Mouse (Mus musculus) midbrain, postnatal 0 days (tissue): ENCODE results near the gene Fat3. TPM values are rescaled to one million over a fixed set of nuclear protein-coding genes. Genes with fewer than 3 reads are reported as not detected.
A peak's percentile ranks its signal among the peaks of the same experiment; 100 is the strongest.

Source experiments
- ATAC-seq: fragments of 200-750 bp; cut with Nextera tagmentation; 2 replicates; pipeline ENCODE4 v1.8.0; 2017; ENCODE audit warnings: moderate number of reproducible peaks, mild to moderate bottlenecking, moderate TSS enrichment, moderate library complexity; ENCODE audit not compliant: low FRiP score
- DNase-seq: peaks from one replicate; pipeline ENCODE4 v3.0.0-alpha.2; 2015; ENCODE audit warnings: low spot score
- H3K27ac ChIP-seq: fragments of 300-500 bp; sonication (generic); 2 replicates; pipeline ENCODE4 v1.5.1; 2014; ENCODE audit warnings: low read depth, mild to moderate bottlenecking, low read length, mixed read lengths
- H3K27me3 ChIP-seq: fragments of 300-500 bp; sonication (generic); 2 replicates; pipeline ENCODE4 v1.6.1; 2014; ENCODE audit warnings: low read length, control low read depth, mixed read lengths; ENCODE audit not compliant: insufficient read depth
- H3K36me3 ChIP-seq: fragments of 300-500 bp; sonication (generic); 2 replicates; pipeline ENCODE4 v1.6.1; 2014; ENCODE audit warnings: low read length, control low read depth, mixed read lengths; ENCODE audit not compliant: insufficient read depth
- H3K4me1 ChIP-seq: fragments of 300-500 bp; sonication (generic); 2 replicates; pipeline ENCODE4 v1.6.1; 2014; ENCODE audit warnings: mild to moderate bottlenecking, control low read depth, antibody characterized with exemption, low read length, mixed read lengths; ENCODE audit not compliant: insufficient read depth
- H3K4me2 ChIP-seq: fragments of 300-500 bp; sonication (generic); 2 replicates; pipeline ENCODE4 v1.6.1; 2014; ENCODE audit warnings: low read depth, mild to moderate bottlenecking, low read length, mixed read lengths; ENCODE audit not compliant: poor library complexity, severe bottlenecking
- H3K4me3 ChIP-seq: fragments of 300-500 bp; sonication (generic); 2 replicates; pipeline ENCODE4 v1.5.1; 2014; ENCODE audit warnings: low read depth, mild to moderate bottlenecking, low read length, moderate library complexity
- H3K9ac ChIP-seq: fragments of 300-500 bp; sonication (generic); replicated peaks from 2 replicates; pipeline ENCODE4 v1.6.1; 2014; ENCODE audit warnings: mild to moderate bottlenecking, low read length, moderate library complexity, mixed read lengths; ENCODE audit not compliant: poor library complexity, severe bottlenecking
- H3K9me3 ChIP-seq: fragments of 300-500 bp; sonication (generic); 2 replicates; pipeline ENCODE4 v1.6.1; 2016; ENCODE audit warnings: low read length, control low read depth
- CTCF ChIP-seq: IDR thresholded peaks from 2 replicates; pipeline ENCODE4 v1.5.1; 2016; ENCODE audit warnings: antibody characterized with exemption, mild to moderate bottlenecking
- WGBS: fragments of 180-500 bp; shearing (Covaris S2); extraction: QIAGEN DNeasy Blood & Tissue Kit; methylation state at CpG from one replicate; pipeline ENCODE4 v1.1.7; 2014; 5-methylcytosine and 5-hydroxymethylcytosine counted together
- polyA plus RNA-seq: library from polyadenylated mRNA; unstranded; fragments of >200 nt; fragmentation: Nextera tagmentation; extraction: Ambion mirVana; gene quantifications from 2 replicates; pipeline ENCODE4 v1.2.1, GENCODE M21; 2015
- total RNA-seq: library from RNA; depleted of rRNA; stranded (reverse); fragments of >200 nt; gene quantifications from 2 replicates; pipeline ENCODE4 v1.2.3, GENCODE M21; 2014

The Fat3 gene
- total and polyA plus RNA-seq, 2 experiments from 2014 or later = 7.6 to 63.7 TPM

DNA sequence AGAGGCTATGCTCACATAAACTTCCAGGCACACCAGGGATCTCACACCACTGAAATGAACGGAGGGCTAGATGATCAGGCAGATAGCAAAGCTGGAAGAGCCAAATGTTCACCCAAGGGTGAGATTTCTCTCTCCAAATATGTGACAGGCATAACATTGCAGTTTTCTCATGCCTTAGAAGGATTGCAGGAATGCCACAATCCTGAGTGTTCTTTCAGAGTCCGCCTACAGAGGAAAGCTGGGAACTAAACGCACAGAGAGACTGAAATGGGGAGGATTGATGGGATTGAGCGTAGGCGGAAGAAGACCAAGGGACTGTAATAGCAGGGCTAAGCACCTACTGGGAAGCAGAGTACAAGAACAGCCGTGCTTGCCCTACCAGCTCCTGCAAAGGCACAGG, 298.8 kb downstream of the Fat3 start:
- Histone ChIP-seq H3K9me3 (no peaks in the 10 kb centered on the region), H3K9ac (no peak overlapping the region), H3K27ac (no peak overlapping the region), H3K4me3 (no peak overlapping the region), H3K36me3 (no peaks in the 10 kb centered on the region), H3K4me2 (no peak overlapping the region), H3K27me3 (no peaks in the 10 kb centered on the region), H3K4me1 (0 out of 2 replicates have a peak, but pooled peaks cover 2% of the 10 kb centered on the region)
- DNase-seq (peak; percentile 10), ATAC-seq (no peak)
- no peak for TF ChIP-seq CTCF
- WGBS = 76% methylated on average over 6 of the region's 6 CpGs

DNA sequence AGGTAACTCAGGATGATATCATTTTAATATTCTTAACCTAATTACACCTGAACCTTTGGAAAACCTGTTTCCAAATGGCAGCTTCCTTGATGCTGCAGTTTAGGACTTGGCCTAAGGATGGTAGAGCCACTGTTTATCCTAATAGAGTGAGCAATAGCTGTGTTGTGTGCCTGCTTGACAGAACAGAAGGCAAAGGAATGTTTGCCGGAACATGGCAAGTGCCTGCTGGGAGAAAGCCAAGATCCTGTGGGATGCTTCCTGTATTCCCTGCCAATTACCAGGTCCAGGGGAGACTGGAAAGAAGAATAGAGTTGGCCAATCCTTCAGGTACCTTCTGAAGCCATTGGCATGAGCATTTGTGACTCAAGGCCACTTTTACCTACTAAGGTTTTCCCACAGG, 300.1 kb downstream of the Fat3 start:
- Histone ChIP-seq H3K27ac (no peak overlapping the region), H3K9me3 (no peaks in the 10 kb centered on the region), H3K4me1 (0 out of 2 replicates have a peak, but pooled peaks cover 2% of the 10 kb centered on the region), H3K4me2 (no peak overlapping the region), H3K4me3 (no peak overlapping the region), H3K27me3 (no peaks in the 10 kb centered on the region), H3K9ac (no peak overlapping the region), H3K36me3 (no peaks in the 10 kb centered on the region)
- no peak for ATAC-seq
- 48% methylated on average over 1 of the region's 1 CpGs for WGBS
- DNase-seq = peak; percentile 31
- no peak for TF ChIP-seq CTCF

DNA sequence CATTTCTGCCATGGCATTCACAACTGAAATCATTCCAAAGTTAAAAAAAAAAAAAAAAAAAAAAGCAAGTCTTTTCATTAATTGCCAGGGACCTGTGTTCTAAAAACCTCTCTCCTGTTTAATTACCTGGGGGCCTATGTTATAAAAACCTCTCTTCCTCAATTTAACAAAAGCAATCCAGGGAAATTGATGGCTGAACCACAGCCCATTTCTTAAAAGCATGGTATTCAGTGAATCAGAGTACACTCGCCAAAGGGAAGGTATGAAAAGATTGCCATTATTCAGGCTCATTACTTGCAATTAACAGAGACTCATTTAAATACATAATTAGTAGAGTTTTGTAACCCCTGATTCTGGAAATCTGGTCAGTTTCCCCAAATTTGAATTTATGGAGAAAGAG, 314.6 kb downstream of the Fat3 start:
- Histone ChIP-seq H3K9ac (no peak overlapping the region), H3K4me2 (no peak overlapping the region), H3K27ac (no peak overlapping the region), H3K9me3 (no peaks in the 10 kb centered on the region), H3K36me3 (no peaks in the 10 kb centered on the region), H3K27me3 (no peaks in the 10 kb centered on the region), H3K4me1 (no peaks in the 10 kb centered on the region), H3K4me3 (no peak overlapping the region)
- TF ChIP-seq CTCF = no peak
- ATAC-seq = no peak
- DNase-seq = no peak
- 84% methylated on average over 1 of the region's 1 CpGs for WGBS

DNA sequence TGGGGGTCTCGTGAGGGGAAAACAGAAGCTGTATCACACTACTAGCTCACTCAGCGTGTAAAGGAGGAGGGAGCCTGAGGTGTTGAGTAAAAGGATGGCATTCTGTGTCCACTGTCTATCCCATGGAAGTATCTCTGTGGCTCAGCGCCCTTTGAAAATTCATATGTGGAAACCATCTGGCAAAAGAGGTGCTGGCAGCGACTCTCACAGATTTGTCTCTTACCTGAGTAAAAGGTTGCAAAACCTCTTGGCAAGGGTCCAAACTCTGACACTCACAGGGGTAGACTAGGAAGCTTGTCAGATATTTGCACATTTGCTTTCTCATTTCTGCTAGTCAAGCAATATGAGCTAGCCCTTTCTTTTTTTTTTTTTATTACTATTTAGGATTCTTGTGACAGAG, 331.8 kb downstream of the Fat3 start:
- Histone ChIP-seq H3K27ac (no peak overlapping the region), H3K4me3 (no peak overlapping the region), H3K9ac (no peak overlapping the region), H3K9me3 (no peaks in the 10 kb centered on the region), H3K27me3 (no peaks in the 10 kb centered on the region), H3K36me3 (no peaks in the 10 kb centered on the region), H3K4me2 (no peak overlapping the region), H3K4me1 (no peaks in the 10 kb centered on the region)
- ATAC-seq (no peak), DNase-seq (peak; percentile 32)
- no peak for TF ChIP-seq CTCF
- 87% methylated on average over 4 of the region's 4 CpGs for WGBS

DNA sequence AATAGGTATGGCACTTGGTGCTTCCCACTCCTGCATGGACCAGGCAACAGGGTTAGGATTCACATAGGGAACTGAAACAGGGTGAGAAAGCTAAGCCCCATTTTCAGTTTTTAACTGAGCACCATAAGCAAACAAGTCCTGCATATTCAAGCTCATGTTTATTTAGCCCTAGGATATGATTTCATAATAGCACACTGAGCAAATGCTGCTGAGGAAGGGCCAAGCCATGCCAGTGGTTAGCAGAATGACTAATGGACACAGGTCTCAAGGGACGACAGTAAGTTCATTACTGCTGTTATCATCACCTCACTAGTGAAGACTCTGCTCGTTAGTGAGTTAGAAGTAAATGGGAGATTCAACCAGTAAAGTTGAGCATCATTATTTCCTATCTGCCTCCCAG, 333.0 kb downstream of the Fat3 start:
- no peak for ATAC-seq
- H3K27ac ChIP-seq = no peak overlapping the region
- H3K4me1 ChIP-seq = no peaks in the 10 kb centered on the region
- no peak overlapping the region for H3K4me2 ChIP-seq
- H3K27me3 ChIP-seq = no peaks in the 10 kb centered on the region
- no peaks in the 10 kb centered on the region for H3K36me3 ChIP-seq
- 79% methylated on average over 2 of the region's 2 CpGs for WGBS
- H3K4me3 ChIP-seq = no peak overlapping the region
- H3K9ac ChIP-seq = no peak overlapping the region
- no peaks in the 10 kb centered on the region for H3K9me3 ChIP-seq
- no peak for DNase-seq
- no peak for TF ChIP-seq CTCF

DNA sequence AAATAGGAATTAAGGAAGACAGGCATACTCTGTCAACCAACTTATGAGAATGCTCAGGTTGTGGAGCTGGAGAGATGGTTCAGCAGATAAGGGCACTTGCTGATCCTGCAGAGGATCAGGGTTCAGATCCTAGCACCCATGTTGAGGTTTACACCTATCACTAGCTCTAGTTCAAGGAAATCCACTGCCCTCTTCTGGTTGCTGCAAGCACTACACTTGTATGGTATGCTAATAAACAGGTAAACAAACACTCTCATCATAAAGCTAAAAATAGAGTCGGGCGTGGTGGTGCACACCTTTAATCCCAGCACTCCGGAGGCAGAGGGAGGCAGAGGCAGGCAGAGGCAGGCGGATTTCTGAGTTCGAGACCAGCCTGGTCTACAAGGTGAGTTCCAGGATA, 341.7 kb downstream of the Fat3 start:
- Histone ChIP-seq H3K4me1 (no peaks in the 10 kb centered on the region), H3K27ac (no peak overlapping the region), H3K9me3 (no peaks in the 10 kb centered on the region), H3K36me3 (no peaks in the 10 kb centered on the region), H3K4me3 (no peak overlapping the region), H3K4me2 (no peak overlapping the region), H3K9ac (no peak overlapping the region), H3K27me3 (no peaks in the 10 kb centered on the region)
- no peak for TF ChIP-seq CTCF
- DNase-seq (no peak), ATAC-seq (no peak)
- 97% methylated on average over 5 of the region's 5 CpGs for WGBS
